Mouse (Mus musculus): ENCODE measurements around the gene Sema5a. TPM values are rescaled to one million over a fixed set of nuclear protein-coding genes. Genes with fewer than 3 reads are reported as not detected.

Gene Sema5a
- polyA plus RNA-seq, 1 experiment from 2014 or later: 3.9 TPM

- H3K4me2 ChIP-seq: no peak overlapping the region
- ATAC-seq (ENCODE audit: insufficient number of reproducible peaks, low FRiP score): no peak
- H3K36me3 ChIP-seq: no peaks in the 10 kb centered on the region
- H3K9ac ChIP-seq: no peak overlapping the region
- 74% methylated on average over 8 of the region's 8 CpGs for WGBS
- H3K27me3 ChIP-seq (replicated peaks): no peaks in the 10 kb centered on the region
- no peak overlapping the region for H3K27ac ChIP-seq (ENCODE audit: poor library complexity, severe bottlenecking)
- H3K4me1 ChIP-seq (replicated peaks): peaks cover 12% of the 10 kb centered on the region
- H3K9me3 ChIP-seq (replicated peaks): no peaks in the 10 kb centered on the region
- H3K4me3 ChIP-seq: no peak overlapping the region
Observed at GRCm38 (mm10) chr15:32310834-32311233, 66.2 kb downstream of the Sema5a start.

GRCm38 (mm10) chr15:32311287-32311686 is 66.7 kb downstream of the Sema5a start:
- H3K27ac ChIP-seq (ENCODE audit: poor library complexity, severe bottlenecking): no peak overlapping the region
- no peaks in the 10 kb centered on the region for H3K36me3 ChIP-seq
- peaks cover 11% of the 10 kb centered on the region for H3K4me1 ChIP-seq (replicated peaks)
- 84% methylated on average over 8 of the region's 8 CpGs for WGBS
- no peaks in the 10 kb centered on the region for H3K9me3 ChIP-seq (replicated peaks)
- H3K9ac ChIP-seq: no peak overlapping the region
- no peaks in the 10 kb centered on the region for H3K27me3 ChIP-seq (replicated peaks)
- H3K4me2 ChIP-seq: no peak overlapping the region
- H3K4me3 ChIP-seq: no peak overlapping the region
- no peak for ATAC-seq (ENCODE audit: insufficient number of reproducible peaks, low FRiP score)

GRCm38 (mm10) chr15:32317074-32317473 is 72.5 kb downstream of the Sema5a start:
- Histone ChIP-seq H3K4me3 (no peak overlapping the region), H3K9me3 (replicated peaks) (0 out of 2 replicates have a peak, but pooled peaks cover 3% of the 10 kb centered on the region), H3K4me1 (replicated peaks) (0 out of 2 replicates have a peak, but pooled peaks cover 2% of the 10 kb centered on the region), H3K27ac (ENCODE audit: poor library complexity, severe bottlenecking) (no peak overlapping the region), H3K9ac (no peak overlapping the region), H3K4me2 (no peak overlapping the region), H3K27me3 (replicated peaks) (no peaks in the 10 kb centered on the region), H3K36me3 (no peaks in the 10 kb centered on the region)
- ATAC-seq (ENCODE audit: insufficient number of reproducible peaks, low FRiP score): no peak
- WGBS: 56% methylated on average over 5 of the region's 5 CpGs

- 85% methylated on average over 3 of the region's 3 CpGs for WGBS
- H3K36me3 ChIP-seq: no peaks in the 10 kb centered on the region
- H3K9ac ChIP-seq: no peak overlapping the region
- H3K27ac ChIP-seq (ENCODE audit: poor library complexity, severe bottlenecking): no peak overlapping the region
- no peak overlapping the region for H3K4me2 ChIP-seq
- no peak overlapping the region for H3K4me3 ChIP-seq
- no peaks in the 10 kb centered on the region for H3K27me3 ChIP-seq (replicated peaks)
- H3K4me1 ChIP-seq (replicated peaks): no peaks in the 10 kb centered on the region
- 0 out of 2 replicates have a peak, but pooled peaks cover 3% of the 10 kb centered on the region for H3K9me3 ChIP-seq (replicated peaks)
- no peak for ATAC-seq (ENCODE audit: insufficient number of reproducible peaks, low FRiP score)
Observed at GRCm38 (mm10) chr15:32320739-32321138, 76.1 kb downstream of the Sema5a start.

GRCm38 (mm10) chr15:32322455-32323220 is 78.0 kb downstream of the Sema5a start:
- no peaks in the 10 kb centered on the region for H3K4me1 ChIP-seq (replicated peaks)
- H3K9me3 ChIP-seq (replicated peaks): 0 out of 2 replicates have a peak, but pooled peaks cover 3% of the 10 kb centered on the region
- no peak overlapping the region for H3K9ac ChIP-seq
- 78% methylated on average over 5 of the region's 5 CpGs for WGBS
- H3K27me3 ChIP-seq (replicated peaks): no peaks in the 10 kb centered on the region
- H3K36me3 ChIP-seq: no peaks in the 10 kb centered on the region
- no peak for ATAC-seq (ENCODE audit: insufficient number of reproducible peaks, low FRiP score)
- no peak overlapping the region for H3K4me3 ChIP-seq
- no peak overlapping the region for H3K4me2 ChIP-seq
- H3K27ac ChIP-seq (ENCODE audit: poor library complexity, severe bottlenecking): no peak overlapping the region

- Histone ChIP-seq H3K9me3 (replicated peaks) (0 out of 2 replicates have a peak, but pooled peaks cover 3% of the 10 kb centered on the region), H3K4me1 (replicated peaks) (no peaks in the 10 kb centered on the region), H3K4me3 (no peak overlapping the region), H3K4me2 (no peak overlapping the region), H3K27me3 (replicated peaks) (no peaks in the 10 kb centered on the region), H3K27ac (ENCODE audit: poor library complexity, severe bottlenecking) (no peak overlapping the region), H3K36me3 (no peaks in the 10 kb centered on the region), H3K9ac (no peak overlapping the region)
- 88% methylated on average over 4 of the region's 4 CpGs for WGBS
- ATAC-seq (ENCODE audit: insufficient number of reproducible peaks, low FRiP score): no peak
Observed at GRCm38 (mm10) chr15:32323224-32323623, 78.6 kb downstream of the Sema5a start.

- H3K9ac ChIP-seq: no peak overlapping the region
- no peak for ATAC-seq (ENCODE audit: insufficient number of reproducible peaks, low FRiP score)
- H3K36me3 ChIP-seq: no peaks in the 10 kb centered on the region
- 0 out of 2 replicates have a peak, but pooled peaks cover 2% of the 10 kb centered on the region for H3K4me1 ChIP-seq (replicated peaks)
- no peaks in the 10 kb centered on the region for H3K27me3 ChIP-seq (replicated peaks)
- no peak overlapping the region for H3K4me3 ChIP-seq
- H3K4me2 ChIP-seq: no peak overlapping the region
- no peaks in the 10 kb centered on the region for H3K9me3 ChIP-seq (replicated peaks)
- WGBS: 62% methylated on average over 7 of the region's 7 CpGs
- no peak overlapping the region for H3K27ac ChIP-seq (ENCODE audit: poor library complexity, severe bottlenecking)
Observed at GRCm38 (mm10) chr15:32324105-32324504, 79.5 kb downstream of the Sema5a start.

- Histone ChIP-seq H3K4me1 (replicated peaks) (peaks cover 10% of the 10 kb centered on the region), H3K27me3 (replicated peaks) (no peaks in the 10 kb centered on the region), H3K4me3 (no peak overlapping the region), H3K27ac (ENCODE audit: poor library complexity, severe bottlenecking) (no peak overlapping the region), H3K4me2 (no peak overlapping the region), H3K36me3 (no peaks in the 10 kb centered on the region), H3K9me3 (replicated peaks) (no peaks in the 10 kb centered on the region), H3K9ac (no peak overlapping the region)
- WGBS: 62% methylated on average over 4 of the region's 4 CpGs
- ATAC-seq (ENCODE audit: insufficient number of reproducible peaks, low FRiP score): no peak
Observed at GRCm38 (mm10) chr15:32328370-32329004, 83.9 kb downstream of the Sema5a start.

- Histone ChIP-seq H3K9ac (no peak overlapping the region), H3K9me3 (replicated peaks) (no peaks in the 10 kb centered on the region), H3K27me3 (replicated peaks) (no peaks in the 10 kb centered on the region), H3K27ac (ENCODE audit: poor library complexity, severe bottlenecking) (no peak overlapping the region), H3K4me3 (no peak overlapping the region), H3K4me1 (replicated peaks) (peaks cover 21% of the 10 kb centered on the region), H3K4me2 (no peak overlapping the region), H3K36me3 (no peaks in the 10 kb centered on the region)
- ATAC-seq (ENCODE audit: insufficient number of reproducible peaks, low FRiP score): no peak
- WGBS: 66% methylated on average over 10 of the region's 10 CpGs
Observed at GRCm38 (mm10) chr15:32329670-32330330, 85.2 kb downstream of the Sema5a start.

- Histone ChIP-seq H3K27ac (ENCODE audit: poor library complexity, severe bottlenecking) (no peak overlapping the region), H3K9me3 (replicated peaks) (no peaks in the 10 kb centered on the region), H3K4me3 (no peak overlapping the region), H3K4me1 (replicated peaks) (peaks cover 21% of the 10 kb centered on the region), H3K9ac (no peak overlapping the region), H3K4me2 (no peak overlapping the region), H3K36me3 (no peaks in the 10 kb centered on the region), H3K27me3 (replicated peaks) (no peaks in the 10 kb centered on the region)
- ATAC-seq (ENCODE audit: insufficient number of reproducible peaks, low FRiP score): no peak
- 71% methylated on average over 8 of the region's 8 CpGs for WGBS
Observed at GRCm38 (mm10) chr15:32330427-32330826, 85.8 kb downstream of the Sema5a start.

GRCm38 (mm10) chr15:32331037-32331436 is 86.4 kb downstream of the Sema5a start:
- peaks cover 21% of the 10 kb centered on the region for H3K4me1 ChIP-seq (replicated peaks)
- H3K4me2 ChIP-seq: no peak overlapping the region
- H3K9me3 ChIP-seq (replicated peaks): no peaks in the 10 kb centered on the region
- no peaks in the 10 kb centered on the region for H3K36me3 ChIP-seq
- 77% methylated on average over 2 of the region's 2 CpGs for WGBS
- H3K27me3 ChIP-seq (replicated peaks): no peaks in the 10 kb centered on the region
- no peak overlapping the region for H3K4me3 ChIP-seq
- ATAC-seq (ENCODE audit: insufficient number of reproducible peaks, low FRiP score): no peak
- H3K27ac ChIP-seq (ENCODE audit: poor library complexity, severe bottlenecking): no peak overlapping the region
- H3K9ac ChIP-seq: no peak overlapping the region

All from heart, embryonic 12.5 days (tissue).